Comparison of ENCODE assay signal across 14 mouse cellular contexts in the genomic region with DNA sequence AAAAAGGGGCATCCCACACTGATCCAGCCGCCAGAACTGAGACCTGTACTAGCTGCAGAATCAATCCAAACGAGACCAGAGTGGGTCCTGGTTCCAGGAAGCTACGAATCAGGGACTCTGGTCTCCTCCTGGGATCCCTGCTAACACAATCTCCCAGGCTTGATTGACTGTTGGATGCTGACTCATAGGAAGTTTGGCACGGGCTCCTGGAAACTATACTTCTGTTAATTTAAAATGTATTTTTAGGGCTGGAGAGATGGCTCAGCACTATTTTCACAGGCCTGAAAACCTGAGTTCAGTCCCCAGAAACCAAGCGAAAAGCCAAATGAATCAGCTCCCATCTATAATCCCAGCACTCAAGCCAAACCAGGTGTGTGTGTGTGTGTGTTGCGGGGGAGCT.
DNase-seq lines count a peak whose midpoint lies in the region; ATAC-seq and TF ChIP-seq lines count a peak whose summit lies in the region.
"Had no signal": no experiment of that assay in that cellular context is flagged by ENCODE, and none has a peak within 500 bp of the region (broad histone marks: within the 10 kb centered on the region; RNA-seq: fewer than 3 reads in every experiment).

No protein-coding gene starts in this region.

- H3K4me3 ChIP-seq in limb, embryonic 14.5 days (replicated peaks; ENCODE audit: low read length) = no peak overlapping the region
- no peak overlapping the region for H3K4me3 ChIP-seq in limb, embryonic 10.5 days
- H3K4me3 ChIP-seq in midbrain, embryonic 16.5 days (ENCODE audit: low read depth, low read length) = no peak overlapping the region
- H3K4me3 ChIP-seq: hindbrain, embryonic 10.5 days; neural tube, embryonic 12.5 days had no signal

- no peak overlapping the region for H3K9ac ChIP-seq in limb, embryonic 14.5 days (ENCODE audit: low read depth, low read length, severe bottlenecking)
- H3K9ac ChIP-seq in midbrain, embryonic 16.5 days (ENCODE audit: low read depth, low read length) = no peak overlapping the region
- H3K9ac ChIP-seq: neural tube, embryonic 12.5 days had no signal

- no peaks in the 10 kb centered on the region for H3K9me3 ChIP-seq in limb, embryonic 14.5 days (ENCODE audit: control insufficient read depth, low read length)
- no peaks in the 10 kb centered on the region for H3K9me3 ChIP-seq in limb, embryonic 10.5 days (replicated peaks)
- H3K9me3 ChIP-seq in midbrain, embryonic 16.5 days (replicated peaks; ENCODE audit: control insufficient read depth, low read length, poor library complexity, severe bottlenecking) = no peaks in the 10 kb centered on the region
- H3K9me3 ChIP-seq: hindbrain, embryonic 10.5 days; neural tube, embryonic 12.5 days had no signal

- H3K27ac ChIP-seq in limb, embryonic 14.5 days (replicated peaks; ENCODE audit: low read depth, low read length) = no peak overlapping the region
- H3K27ac ChIP-seq in limb, embryonic 10.5 days = no peak overlapping the region
- H3K27ac ChIP-seq in midbrain, embryonic 16.5 days (ENCODE audit: low read length) = no peak overlapping the region
- H3K27ac ChIP-seq: hindbrain, embryonic 10.5 days; neural tube, embryonic 12.5 days; stomach, postnatal 0 days had no signal

- no peak for ATAC-seq in limb, embryonic 14.5 days (ENCODE audit: low FRiP score, low read depth)
- no peak for ATAC-seq in midbrain, embryonic 16.5 days

- no peak overlapping the region for H3K4me2 ChIP-seq in limb, embryonic 14.5 days (replicated peaks; ENCODE audit: low read depth, low read length, severe bottlenecking)
- no peak overlapping the region for H3K4me2 ChIP-seq in midbrain, embryonic 16.5 days (ENCODE audit: low read length)
- H3K4me2 ChIP-seq: neural tube, embryonic 12.5 days had no signal

- peaks cover 18% of the 10 kb centered on the region for H3K4me1 ChIP-seq in limb, embryonic 14.5 days (ENCODE audit: control insufficient read depth, insufficient read depth, low read length)
- peaks cover 52% of the 10 kb centered on the region for H3K4me1 ChIP-seq in limb, embryonic 10.5 days
- H3K4me1 ChIP-seq in midbrain, embryonic 16.5 days (ENCODE audit: control insufficient read depth, insufficient read depth, low read length) = peaks cover 9% of the 10 kb centered on the region; the same call in 1 of the 2 replicates

- no peak for TF ChIP-seq POLR2A in limb, embryonic 14.5 days (IDR thresholded peaks at IDR 0.05; ENCODE audit: borderline replicate concordance, extremely low read depth, insufficient read depth, insufficient read length)

- 66% methylated on average over 6 of the region's 6 CpGs for WGBS in limb, embryonic 14.5 days
- WGBS in limb, embryonic 10.5 days = 86% methylated on average over 6 of the region's 6 CpGs
- WGBS in midbrain, embryonic 16.5 days = 79% methylated on average over 6 of the region's 6 CpGs

- peak; percentile 64 for DNase-seq in adrenal gland, adult 2 months
- DNase-seq in adrenal gland, adult 8-10 months = no peak
- peak; percentile 76 for DNase-seq in limb, embryonic 14.5 days (ENCODE audit: low spot score)
- no peak for DNase-seq in limb, embryonic 10.5 days (ENCODE audit: low spot score)
- DNase-seq in layer of hippocampus, adult 8-10 months (ENCODE audit: low spot score in 2 of 2) = peak; percentile 26 to 47
- peak; percentile 46 for DNase-seq in telencephalon, adult 2 months (ENCODE audit: low read depth, low spot score)
- no peak for DNase-seq in heart, postnatal 14 days
- DNase-seq: B cell, adult 2 months; kidney, adult 18-20 months; lung, adult 2 months had no signal

- no peaks in the 10 kb centered on the region for H3K36me3 ChIP-seq in limb, embryonic 14.5 days (ENCODE audit: control insufficient read depth, insufficient read depth, low read length)
- H3K36me3 ChIP-seq in limb, embryonic 10.5 days = no peaks in the 10 kb centered on the region
- H3K36me3 ChIP-seq in midbrain, embryonic 16.5 days (ENCODE audit: control insufficient read depth, insufficient read depth, low read length) = no peaks in the 10 kb centered on the region
- H3K36me3 ChIP-seq: hindbrain, embryonic 10.5 days; neural tube, embryonic 12.5 days had no signal

- intact Hi-C loops in heart, postnatal 14 days (cut with DNase I) = no loop called here

- H3K27me3 ChIP-seq in limb, embryonic 14.5 days (ENCODE audit: control insufficient read depth, insufficient read depth, low read length) = no peaks in the 10 kb centered on the region
- H3K27me3 ChIP-seq in limb, embryonic 10.5 days (ENCODE audit: low read depth, poor library complexity, severe bottlenecking) = peaks cover 4% of the 10 kb centered on the region; the same call in 1 of the 2 replicates
- H3K27me3 ChIP-seq in midbrain, embryonic 16.5 days (ENCODE audit: control insufficient read depth, insufficient read depth, low read depth, low read length) = no peaks in the 10 kb centered on the region
- H3K27me3 ChIP-seq: neural tube, embryonic 12.5 days had no signal

Comparison
In these comparisons a context has a peak if more than half of its experiments do, and no peak if none do; other contexts are left out.
1. DNase-seq: peak in adrenal gland, adult 2 months (single experiment), limb, embryonic 14.5 days (single experiment), layer of hippocampus, adult 8-10 months (2 of 2) and telencephalon, adult 2 months (single experiment); none in adrenal gland, adult 8-10 months (single experiment), limb, embryonic 10.5 days (single experiment) and heart, postnatal 14 days (0 of 2).